Mouse (Mus musculus) heart, adult 18-20 months (tissue): Measurements from ENCODE around the gene Hdac7. TPM values are rescaled to one million over a fixed set of nuclear protein-coding genes. Genes with fewer than 3 reads are reported as not detected.

Experiments
- DNase-seq, 2 experiments: peaks; one replicate each; pipeline ENCODE4 v3.0.0; 2021 to 2022; ENCODE audit warnings: mixed read lengths in 1 of 2
- total RNA-seq, 2 experiments: library from RNA; stranded (reverse); gene quantifications; 2 replicates each; pipeline ENCODE4 v1.2.3; 2021

Gene Hdac7
- total RNA-seq, 2 experiments from 2014 or later, result 19.3 to 26.3 TPM

GRCm38 (mm10) chr15:97788821-97789220, 55.5 kb downstream of the Hdac7 start:
- DNase-seq, result peak; percentile 40 to 52

GRCm38 (mm10) chr15:97787799-97788667, 56.3 kb downstream of the Hdac7 start:
- peak in 1 of 2 experiments; percentile 32 for DNase-seq

- DNase-seq, result no peak
Observed at GRCm38 (mm10) chr15:97787148-97787798, 57.0 kb downstream of the Hdac7 start.

- peak in 1 of 2 experiments; percentile 43 for DNase-seq
Observed at GRCm38 (mm10) chr15:97786412-97787112, 57.7 kb downstream of the Hdac7 start.

- DNase-seq, result peak in 1 of 2 experiments; percentile 77
Observed at GRCm38 (mm10) chr15:97785731-97786411, 58.4 kb downstream of the Hdac7 start.

GRCm38 (mm10) chr15:97784561-97785161, 59.6 kb downstream of the Hdac7 start:
- no peak for DNase-seq

GRCm38 (mm10) chr15:97784092-97784559, 60.2 kb downstream of the Hdac7 start:
- DNase-seq, result peak; percentile 91

GRCm38 (mm10) chr15:97782749-97783105, 61.6 kb downstream of the Hdac7 start:
- peak; percentile 86 to 91 for DNase-seq

GRCm38 (mm10) chr15:97781961-97782748, 62.1 kb downstream of the Hdac7 start:
- peak; percentile 72 to 80 for DNase-seq

- DNase-seq, result no peak
Observed at GRCm38 (mm10) chr15:97780611-97781031, 63.7 kb downstream of the Hdac7 start.

GRCm38 (mm10) chr15:97779576-97779975, 64.7 kb downstream of the Hdac7 start:
- DNase-seq, result no peak

GRCm38 (mm10) chr15:97778311-97779098, 65.8 kb downstream of the Hdac7 start, which contains the start of gene Slc48a1:
Gene Slc48a1 (plus strand): TSS chr15:97778520.
- peak in 1 of 2 experiments; percentile 52 for DNase-seq

- DNase-seq, result no peak
Observed at GRCm38 (mm10) chr15:97776919-97777318, 67.4 kb downstream of the Hdac7 start.

- DNase-seq, result peak; percentile 83 to 90
Observed at GRCm38 (mm10) chr15:97776514-97776913, 67.8 kb downstream of the Hdac7 start.

- DNase-seq, result peak in 1 of 2 experiments; percentile 60
Observed at GRCm38 (mm10) chr15:97773961-97774370, 70.3 kb downstream of the Hdac7 start.

- peak; percentile 73 to 87 for DNase-seq
Observed at GRCm38 (mm10) chr15:97773108-97773507, 71.2 kb downstream of the Hdac7 start.

GRCm38 (mm10) chr15:97770280-97770679, 74.0 kb downstream of the Hdac7 start:
- DNase-seq, result no peak

- DNase-seq, result no peak
Observed at GRCm38 (mm10) chr15:97768192-97768591, 76.1 kb downstream of the Hdac7 start.
